Mouse (Mus musculus) right cerebral cortex, postnatal 10 days (tissue): ENCODE measurements around the gene Gmcl1.

ENCODE experiments used
- DNase-seq, 2 experiments: peaks; one replicate each; pipeline ENCODE4 v3.0.0; 2021; ENCODE audit warnings: low spot score in 2 of 2

Gene Gmcl1

GRCm38 (mm10) chr6:86665076-86665475 lies 68.1 kb downstream of the Gmcl1 start:
- no peak for DNase-seq

- no peak for DNase-seq
Observed at GRCm38 (mm10) chr6:86660161-86660877, 72.9 kb downstream of the Gmcl1 start.

- no peak for DNase-seq
Observed at GRCm38 (mm10) chr6:86658501-86658900, 74.7 kb downstream of the Gmcl1 start.

- DNase-seq = no peak
Observed at GRCm38 (mm10) chr6:86654270-86654916, 78.8 kb downstream of the Gmcl1 start.

GRCm38 (mm10) chr6:86653026-86653425 lies 80.2 kb downstream of the Gmcl1 start:
- DNase-seq = no peak

GRCm38 (mm10) chr6:86646143-86646542 lies 87.0 kb downstream of the Gmcl1 start:
- DNase-seq = no peak

- DNase-seq = no peak
Observed at GRCm38 (mm10) chr6:86645551-86645950, 87.6 kb downstream of the Gmcl1 start.

- no peak for DNase-seq
Observed at GRCm38 (mm10) chr6:86644775-86645400, 88.3 kb downstream of the Gmcl1 start.
